Mouse (Mus musculus) megakaryocyte progenitor cell, adult 5-6 weeks (primary cell): Measurements from ENCODE around the gene Hsd17b12. TPM values are rescaled to one million over a fixed set of nuclear protein-coding genes. Genes with fewer than 3 reads are reported as not detected.
A peak's percentile ranks its signal among the peaks of the same experiment; 100 is the strongest.

Experiments used
- ATAC-seq: replicated peaks from 2 replicates; pipeline ENCODE4 v1.8.0; 2016; ENCODE audit warnings: mild to moderate bottlenecking, moderate TSS enrichment, inconsistent platforms; ENCODE audit not compliant: poor library complexity
- total RNA-seq, 2 experiments: library from RNA; stranded (forward) in 1 of 2; stranded (reverse) in 1 of 2; fragments of 157-497, 149-512 nt in 1 of 2; fragments of 200-1000 nt in 1 of 2; gene quantifications; 2 replicates each; pipeline versions ENCODE4 v1.2.3 to v1.2.4; 2015 to 2017

Gene Hsd17b12
- 79.1 and 80.9 TPM in 2 replicates for total RNA-seq (2015)
- 108 and 119 TPM in 2 replicates for total RNA-seq (2017)

GRCm38 (mm10) chr2:94157592-94158519, at the start of gene Hsd17b12:
Gene Hsd17b12, minus strand, starts transcription at chr2:94157964.
- peak; percentile 90 for ATAC-seq

- no peak for ATAC-seq
Observed at GRCm38 (mm10) chr2:94184906-94185305, 27.1 kb upstream of the Hsd17b12 start.

- no peak for ATAC-seq
Observed at GRCm38 (mm10) chr2:94184142-94184541, 26.4 kb upstream of the Hsd17b12 start.

- ATAC-seq, result 0 out of 2 replicates have a peak, but pooled peaks have one; percentile 3
Observed at GRCm38 (mm10) chr2:94179030-94179407, 21.3 kb upstream of the Hsd17b12 start.

GRCm38 (mm10) chr2:94178321-94179029, 20.7 kb upstream of the Hsd17b12 start:
- peak; percentile 100 for ATAC-seq

- ATAC-seq, result no peak
Observed at GRCm38 (mm10) chr2:94177294-94177693, 19.5 kb upstream of the Hsd17b12 start.

- ATAC-seq, result no peak
Observed at GRCm38 (mm10) chr2:94176381-94176780, 18.6 kb upstream of the Hsd17b12 start.

- ATAC-seq, result no peak
Observed at GRCm38 (mm10) chr2:94173549-94173948, 15.8 kb upstream of the Hsd17b12 start.

GRCm38 (mm10) chr2:94163207-94163606, 5.4 kb upstream of the Hsd17b12 start:
- ATAC-seq, result no peak

GRCm38 (mm10) chr2:94162141-94162540, 4.4 kb upstream of the Hsd17b12 start:
- no peak for ATAC-seq

GRCm38 (mm10) chr2:94158520-94158884, 738 bp upstream of the Hsd17b12 start:
- ATAC-seq, result no peak

- no peak for ATAC-seq
Observed at GRCm38 (mm10) chr2:94157051-94157450, 713 bp downstream of the Hsd17b12 start.

- ATAC-seq, result no peak
Observed at GRCm38 (mm10) chr2:94145146-94145542, 12.6 kb downstream of the Hsd17b12 start.

GRCm38 (mm10) chr2:94144520-94145145, 13.1 kb downstream of the Hsd17b12 start:
- peak; percentile 31; the same call in 1 of the 2 replicates for ATAC-seq

- no peak for ATAC-seq
Observed at GRCm38 (mm10) chr2:94141293-94141692, 16.5 kb downstream of the Hsd17b12 start.

- peak; percentile 23; the same call in 1 of the 2 replicates for ATAC-seq
Observed at GRCm38 (mm10) chr2:94138469-94139390, 19.0 kb downstream of the Hsd17b12 start.

GRCm38 (mm10) chr2:94136837-94137236, 20.9 kb downstream of the Hsd17b12 start:
- peak; percentile 84 for ATAC-seq

- no peak for ATAC-seq
Observed at GRCm38 (mm10) chr2:94128496-94128895, 29.3 kb downstream of the Hsd17b12 start.

GRCm38 (mm10) chr2:94122182-94123041, 35.4 kb downstream of the Hsd17b12 start:
- no peak for ATAC-seq
